Mouse (Mus musculus): Measurements from ENCODE around the gene Zfp410.

- TF ChIP-seq CTCF (IDR thresholded peaks at IDR 0.05; ENCODE audit: low read depth), result no peak
- no peak for TF ChIP-seq EP300 (IDR thresholded peaks at IDR 0.05; ENCODE audit: low read depth)
Measured at GRCm38 (mm10) chr12:84392681-84393080, 76.0 kb downstream of the Zfp410 start.
